Mouse (Mus musculus) kidney, adult 2 months (tissue): Measurements from ENCODE around the gene Pex10.

Experiments
- CTCF ChIP-seq: fragments of 200-500 bp; conservative IDR thresholded peaks from 2 replicates; pipeline ENCODE4 v1.5.1; 2011; ENCODE audit warnings: low read depth, mild to moderate bottlenecking, control low read depth, low read length, moderate library complexity, mixed read lengths; ENCODE audit not compliant: insufficient read depth, insufficient read length
- POLR2A ChIP-seq: fragments of 200-500 bp; IDR thresholded peaks from one replicate; pipeline ENCODE4 v1.6.1; 2011; ENCODE audit warnings: low read depth, low read length, control low read depth

- TF ChIP-seq CTCF (no peak), POLR2A (no peak)
Measured at GRCm38 (mm10) chr4:155084351-155084750, 17.5 kb downstream of the Pex10 start.
